In the genomic region with DNA sequence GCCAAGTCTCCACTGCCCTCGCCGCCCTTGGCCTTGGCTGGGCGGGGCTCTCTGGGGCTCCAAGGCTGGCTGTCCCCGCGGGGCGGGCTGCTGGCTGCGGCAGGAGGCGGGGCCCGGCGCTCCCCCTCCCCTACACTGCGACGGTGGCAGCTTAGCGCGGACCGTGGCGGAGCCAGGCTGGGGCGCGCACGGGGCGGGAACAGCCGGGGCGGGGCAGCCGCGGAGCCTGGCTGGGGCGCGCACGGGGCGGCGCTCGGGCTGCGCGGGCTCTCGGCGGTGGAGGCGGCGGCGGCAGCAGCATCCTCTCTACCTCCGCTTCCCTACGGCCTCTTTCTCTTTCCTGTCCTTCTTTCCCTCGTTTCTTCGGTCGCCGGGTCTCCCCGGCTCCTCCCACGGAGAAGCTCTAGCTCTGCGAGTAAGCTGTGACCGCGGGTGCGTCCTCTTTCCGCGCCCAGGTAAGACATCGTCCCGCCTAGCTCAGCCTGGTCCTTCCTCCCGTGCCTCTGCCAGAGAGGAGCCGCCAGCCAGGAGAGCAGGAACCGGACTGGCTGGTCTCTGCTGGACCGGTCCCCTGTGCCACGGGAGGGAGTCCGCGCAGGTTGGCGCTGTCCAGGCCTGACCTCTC, we compare ENCODE assay signal across 8 mouse cellular contexts. TPM values are rescaled to one million over a fixed set of nuclear protein-coding genes. Genes with fewer than 3 reads are reported as not detected.
A peak's percentile ranks its signal among the peaks of the same experiment; 100 is the strongest.
DNase-seq lines count a peak whose midpoint lies in the region; ATAC-seq and TF ChIP-seq lines count a peak whose summit lies in the region.

Map2 (plus strand) TSS at position 233 of the 625 bp plus-strand sequence.

- no peaks in the 10 kb centered on the region for H3K27me3 ChIP-seq in CH12.LX (replicated peaks)
- no peaks in the 10 kb centered on the region for H3K27me3 ChIP-seq in forebrain, embryonic 12.5 days
- H3K27me3 ChIP-seq in heart, embryonic 15.5 days = peaks cover 5% of the 10 kb centered on the region
- peaks cover 6% of the 10 kb centered on the region; the same call in 1 of the 2 replicates for H3K27me3 ChIP-seq in liver, embryonic 11.5 days (replicated peaks; ENCODE audit: control insufficient read depth, insufficient read depth, low read length)
- no peaks in the 10 kb centered on the region for H3K27me3 ChIP-seq in stomach, postnatal 0 days (ENCODE audit: control insufficient read depth, insufficient read depth, low read length)

- TF ChIP-seq EP300 in CH12.LX (IDR thresholded peaks at IDR 0.05; ENCODE audit: low read length) = no peak
- no peak for TF ChIP-seq EP300 in stomach, postnatal 0 days (optimal IDR thresholded peaks at IDR 0.05)

- dilution Hi-C loops in CH12.LX (cut with MboI; ENCODE audit: extremely low pct_ligation_motif_present, extremely low pct_unique_long_range_greater_than_20kb, low sequenced_read_pairs) = no loop called here

- no peaks in the 10 kb centered on the region for H3K9me3 ChIP-seq in CH12.LX (replicated peaks; ENCODE audit: low read length)
- H3K9me3 ChIP-seq in forebrain, embryonic 12.5 days = no peaks in the 10 kb centered on the region
- H3K9me3 ChIP-seq in heart, embryonic 15.5 days (replicated peaks) = no peaks in the 10 kb centered on the region
- H3K9me3 ChIP-seq in liver, embryonic 11.5 days (ENCODE audit: control insufficient read depth, low read length) = no peaks in the 10 kb centered on the region
- no peaks in the 10 kb centered on the region for H3K9me3 ChIP-seq in stomach, postnatal 0 days (ENCODE audit: control insufficient read depth, low read length)

- TF ChIP-seq RAD21 in CH12.LX (IDR thresholded peaks at IDR 0.05; ENCODE audit: low read depth, low read length) = no peak

- no peak within 1 kb of the TSS for H3K27ac ChIP-seq in CH12.LX (ENCODE audit: insufficient read depth, low read depth)
- peak within 1 kb of the TSS; percentile 92 for H3K27ac ChIP-seq in forebrain, embryonic 12.5 days
- H3K27ac ChIP-seq in heart, embryonic 15.5 days = peak within 1 kb of the TSS; percentile 14; the same call in 1 of the 2 replicates
- no peak within 1 kb of the TSS for H3K27ac ChIP-seq in liver, embryonic 11.5 days (ENCODE audit: low read depth, low read length)
- no peak within 1 kb of the TSS for H3K27ac ChIP-seq in stomach, postnatal 0 days (replicated peaks)

- H3K4me3 ChIP-seq in CH12.LX (replicated peaks in 1 of 3; ENCODE audit: low read depth in 2 of 3, low read length in 2 of 3, poor library complexity in 1 of 3) = peak within 1 kb of the TSS; percentile 13 to 64 (median 64)
- H3K4me3 ChIP-seq in forebrain, embryonic 12.5 days (replicated peaks) = peak within 1 kb of the TSS; percentile 78
- H3K4me3 ChIP-seq in heart, embryonic 15.5 days = peak within 1 kb of the TSS; percentile 61
- H3K4me3 ChIP-seq in liver, embryonic 11.5 days (ENCODE audit: low read depth, low read length) = peak within 1 kb of the TSS; percentile 59
- peak within 1 kb of the TSS; percentile 56 for H3K4me3 ChIP-seq in stomach, postnatal 0 days (ENCODE audit: low read depth, low read length)

- H3K4me2 ChIP-seq in CH12.LX (ENCODE audit: insufficient read depth, low read depth, poor library complexity, severe bottlenecking) = peak within 1 kb of the TSS; percentile 71
- peak within 1 kb of the TSS; percentile 67 for H3K4me2 ChIP-seq in forebrain, embryonic 12.5 days
- peak within 1 kb of the TSS; percentile 94 for H3K4me2 ChIP-seq in heart, embryonic 15.5 days
- H3K4me2 ChIP-seq in liver, embryonic 11.5 days = peak within 1 kb of the TSS; percentile 84
- H3K4me2 ChIP-seq in stomach, postnatal 0 days (replicated peaks; ENCODE audit: low read depth) = peak within 1 kb of the TSS; percentile 82

- ATAC-seq in forebrain, embryonic 12.5 days (ENCODE audit: low FRiP score) = peak; percentile 95
- peak; percentile 98 for ATAC-seq in heart, embryonic 15.5 days (replicated peaks; ENCODE audit: insufficient number of reproducible peaks, insufficient read depth, low FRiP score, low read depth)
- ATAC-seq in liver, embryonic 11.5 days (replicated peaks; ENCODE audit: low FRiP score) = peak; percentile 93
- ATAC-seq in stomach, postnatal 0 days (ENCODE audit: low FRiP score, low TSS enrichment) = peak; percentile 99

- no peaks in the 10 kb centered on the region for H3K79me2 ChIP-seq in CH12.LX (replicated peaks; ENCODE audit: control insufficient read depth, extremely low read depth, insufficient read depth, poor library complexity, severe bottlenecking)

- H3K36me3 ChIP-seq in CH12.LX (replicated peaks in 1 of 2; ENCODE audit: control insufficient read depth in 1 of 2, insufficient read depth in 1 of 2, low read length in 1 of 2) = no peaks in the 10 kb centered on the region
- no peaks in the 10 kb centered on the region for H3K36me3 ChIP-seq in forebrain, embryonic 12.5 days (replicated peaks)
- no peaks in the 10 kb centered on the region for H3K36me3 ChIP-seq in heart, embryonic 15.5 days
- no peaks in the 10 kb centered on the region for H3K36me3 ChIP-seq in liver, embryonic 11.5 days (ENCODE audit: control insufficient read depth, insufficient read depth, low read length)
- no peaks in the 10 kb centered on the region for H3K36me3 ChIP-seq in stomach, postnatal 0 days (ENCODE audit: control insufficient read depth, insufficient read depth, low read length)

- no peak for TF ChIP-seq CTCF in CH12.LX (conservative IDR thresholded peaks at IDR 0.05 in 1 of 2, IDR thresholded peaks at IDR 0.05 in 1 of 2; ENCODE audit: low read depth in 2 of 2, low read length in 2 of 2)
- no peak for TF ChIP-seq CTCF in stomach, postnatal 0 days (IDR thresholded peaks at IDR 0.05; ENCODE audit: low read depth)

- H3K9ac ChIP-seq in CH12.LX (ENCODE audit: insufficient read depth, low read depth) = no peak within 1 kb of the TSS
- peak within 1 kb of the TSS; percentile 89 for H3K9ac ChIP-seq in forebrain, embryonic 12.5 days
- peak within 1 kb of the TSS; percentile 48 for H3K9ac ChIP-seq in heart, embryonic 15.5 days
- 0 out of 2 replicates have a peak within 1 kb of the TSS, but pooled peaks have one; percentile 14 for H3K9ac ChIP-seq in liver, embryonic 11.5 days (ENCODE audit: low read depth, low read length)
- H3K9ac ChIP-seq in stomach, postnatal 0 days (ENCODE audit: low read length) = peak within 1 kb of the TSS; percentile 54

- peaks cover 0 to 21% of the 10 kb centered on the region in 2 experiments; a peak in 2 of 4 replicates for H3K4me1 ChIP-seq in CH12.LX (ENCODE audit: control insufficient read depth in 1 of 2, insufficient read depth in 2 of 2)
- H3K4me1 ChIP-seq in forebrain, embryonic 12.5 days = peaks cover 26% of the 10 kb centered on the region
- H3K4me1 ChIP-seq in heart, embryonic 15.5 days (replicated peaks) = 0 out of 2 replicates have a peak, but pooled peaks cover 5% of the 10 kb centered on the region
- H3K4me1 ChIP-seq in liver, embryonic 11.5 days (replicated peaks; ENCODE audit: control insufficient read depth, insufficient read depth, low read length) = no peaks in the 10 kb centered on the region
- H3K4me1 ChIP-seq in stomach, postnatal 0 days (replicated peaks; ENCODE audit: control insufficient read depth, insufficient read depth) = 0 out of 2 replicates have a peak, but pooled peaks cover 3% of the 10 kb centered on the region

- no peak for TF ChIP-seq POLR2A in CH12.LX (IDR thresholded peaks at IDR 0.05; ENCODE audit: low read depth, low read length)

- in situ Hi-C loops in CH12.LX (cut with MboI; ENCODE audit: low pct_ligation_motif_present, low pct_unique_long_range_greater_than_20kb, low sequenced_read_pairs) = no loop called here

- WGBS in forebrain, embryonic 12.5 days = under 1% methylated on average over 48 of the region's 61 CpGs
- under 1% methylated on average over 60 of the region's 61 CpGs for WGBS in heart, embryonic 15.5 days
- WGBS in liver, embryonic 11.5 days = under 1% methylated on average over 44 of the region's 61 CpGs
- under 1% methylated on average over 38 of the region's 61 CpGs for WGBS in stomach, postnatal 0 days

- DNase-seq in CH12.LX (ENCODE audit: extremely low read depth) = peak; percentile 66
- DNase-seq in brain, embryonic 18.5 days (ENCODE audit: low read depth, low spot score) = peak; percentile 69
- peak; percentile 92 for DNase-seq in kidney, postnatal 10 days
- DNase-seq in liver, embryonic 11.5 days (ENCODE audit: low spot score) = peak; percentile 80
- DNase-seq in naive thymus-derived CD4-positive, alpha-beta T cell, adult 2 months (ENCODE audit: low read depth) = peak; percentile 44
- DNase-seq in stomach, postnatal 0 days (ENCODE audit: low spot score) = peak; percentile 89

TF ChIP-seq in CH12.LX, 34 proteins besides CTCF, POLR2A, EP300 and RAD21:
- TF ChIP-seq TBP (conservative IDR thresholded peaks at IDR 0.05; ENCODE audit: low read depth, low read length) (no peak), MAX (IDR thresholded peaks at IDR 0.05; ENCODE audit: low read length) (no peak)

RNA-seq across cellular contexts. Expression of gene Map2, which starts in this region (rescaled TPM):
- total RNA-seq in CH12.LX (2012; rRNA removed) = 1.5 and 2.5 TPM in 2 replicates
- total RNA-seq in CH12.LX (2014; rRNA removed) = 5.0 and 5.9 TPM in 2 replicates
- polyA plus RNA-seq in CH12.LX (2012; ENCODE audit: insufficient read length, low read depth) = 5.4 and 6.5 TPM in 2 replicates
- 339 and 369 TPM in 2 replicates for polyA plus RNA-seq in forebrain, embryonic 12.5 days (2016; fragmentation: Nextera tagmentation; extraction: Ambion mirVana)
- polyA plus RNA-seq in heart, embryonic 15.5 days (2015; fragmentation: Nextera tagmentation; extraction: Ambion mirVana) = 2.5 and 5.4 TPM in 2 replicates
- polyA plus RNA-seq in liver, embryonic 11.5 days (2014; fragmentation: Nextera tagmentation; extraction: Ambion mirVana) = 4.1 and 5.5 TPM in 2 replicates
- polyA plus RNA-seq in stomach, postnatal 0 days (2015; fragmentation: Nextera tagmentation; extraction: Ambion mirVana) = 3.5 and 3.8 TPM in 2 replicates

Comparison
In these comparisons a context has a peak if more than half of its experiments do, and no peak if none do; other contexts are left out.
1. RNA of gene Map2 (polyA plus RNA-seq): 339 to 369 TPM in forebrain, embryonic 12.5 days; 5.4 to 6.5 TPM in CH12.LX, 4.1 to 5.5 TPM in liver, embryonic 11.5 days, 3.5 to 3.8 TPM in stomach, postnatal 0 days and 2.5 to 5.4 TPM in heart, embryonic 15.5 days; every median in the first group is over 10 times any median in the second.
2. H3K27ac ChIP-seq: peak in forebrain, embryonic 12.5 days (single experiment) and heart, embryonic 15.5 days (single experiment); none in CH12.LX (single experiment), liver, embryonic 11.5 days (single experiment) and stomach, postnatal 0 days (single experiment).
3. Peak in every context shown above with its lines, with median percentiles within 50 percentile points of each other: DNase-seq, H3K4me2 ChIP-seq, H3K4me3 ChIP-seq and ATAC-seq.